Mouse (Mus musculus) lung, postnatal 0 days (tissue): ENCODE data around the gene Jade1. TPM values are rescaled to one million over a fixed set of nuclear protein-coding genes. Genes with fewer than 3 reads are reported as not detected.

ENCODE experiments used
- ATAC-seq: fragments of 200-750 bp; cut with Nextera tagmentation; 2 replicates; pipeline ENCODE4 v1.8.0; 2017; ENCODE audit warnings: moderate library complexity
- DNase-seq: peaks from one replicate; pipeline ENCODE4 v3.0.0-alpha.2; 2016; ENCODE audit warnings: low spot score
- H3K27ac ChIP-seq: fragments of 300-500 bp; sonication (generic); 2 replicates; pipeline ENCODE4 v1.5.1; 2014; ENCODE audit warnings: antibody characterized with exemption, mild to moderate bottlenecking, low read length, mixed read lengths
- H3K27me3 ChIP-seq: fragments of 300-500 bp; sonication (generic); replicated peaks from 2 replicates; pipeline ENCODE4 v1.6.1; 2014; ENCODE audit warnings: low read length, mixed read lengths; ENCODE audit not compliant: insufficient read depth
- H3K36me3 ChIP-seq: fragments of 300-500 bp; sonication (generic); 2 replicates; pipeline ENCODE4 v1.6.1; 2014; ENCODE audit warnings: low read length, mixed read lengths; ENCODE audit not compliant: insufficient read depth
- H3K4me1 ChIP-seq: fragments of 300-500 bp; sonication (generic); 2 replicates; pipeline ENCODE4 v1.6.1; 2014; ENCODE audit warnings: antibody characterized with exemption, low read depth, low read length, mixed read lengths; ENCODE audit not compliant: insufficient read depth
- H3K4me2 ChIP-seq: fragments of 300-500 bp; sonication (generic); replicated peaks from 2 replicates; pipeline ENCODE4 v1.6.1; 2014; ENCODE audit warnings: low read depth, mild to moderate bottlenecking, low read length, moderate library complexity, mixed read lengths
- H3K4me3 ChIP-seq: fragments of 300-500 bp; sonication (generic); 2 replicates; pipeline ENCODE4 v1.5.1; 2014; ENCODE audit warnings: low read depth, low read length
- H3K9ac ChIP-seq: fragments of 300-500 bp; sonication (generic); replicated peaks from 2 replicates; pipeline ENCODE4 v1.6.1; 2014; ENCODE audit warnings: low read depth, mild to moderate bottlenecking
- H3K9me3 ChIP-seq: fragments of 300-500 bp; sonication (generic); 2 replicates; pipeline ENCODE4 v1.6.1; 2016; ENCODE audit warnings: low read length, mixed read lengths
- CTCF ChIP-seq: IDR thresholded peaks from 2 replicates; pipeline ENCODE4 v1.5.1; 2016; ENCODE audit warnings: antibody characterized with exemption, mild to moderate bottlenecking
- EP300 ChIP-seq: IDR thresholded peaks from 2 replicates; pipeline ENCODE4 v1.6.1; 2016; ENCODE audit warnings: antibody characterized with exemption, mild to moderate bottlenecking, control low read depth
- WGBS: fragments of 180-500 bp; shearing (Covaris S2); extraction: QIAGEN DNeasy Blood & Tissue Kit; methylation state at CpG from one replicate; pipeline ENCODE4 v1.1.7; 2014; 5-methylcytosine and 5-hydroxymethylcytosine counted together
- polyA plus RNA-seq: library from polyadenylated mRNA; unstranded; fragments of >200 nt; fragmentation: Nextera tagmentation; extraction: Ambion mirVana; gene quantifications from 2 replicates; pipeline ENCODE4 v1.2.1, GENCODE M21; 2015

Gene Jade1
- polyA plus RNA-seq, 1 experiment from 2014 or later: 6.0 TPM

DNA sequence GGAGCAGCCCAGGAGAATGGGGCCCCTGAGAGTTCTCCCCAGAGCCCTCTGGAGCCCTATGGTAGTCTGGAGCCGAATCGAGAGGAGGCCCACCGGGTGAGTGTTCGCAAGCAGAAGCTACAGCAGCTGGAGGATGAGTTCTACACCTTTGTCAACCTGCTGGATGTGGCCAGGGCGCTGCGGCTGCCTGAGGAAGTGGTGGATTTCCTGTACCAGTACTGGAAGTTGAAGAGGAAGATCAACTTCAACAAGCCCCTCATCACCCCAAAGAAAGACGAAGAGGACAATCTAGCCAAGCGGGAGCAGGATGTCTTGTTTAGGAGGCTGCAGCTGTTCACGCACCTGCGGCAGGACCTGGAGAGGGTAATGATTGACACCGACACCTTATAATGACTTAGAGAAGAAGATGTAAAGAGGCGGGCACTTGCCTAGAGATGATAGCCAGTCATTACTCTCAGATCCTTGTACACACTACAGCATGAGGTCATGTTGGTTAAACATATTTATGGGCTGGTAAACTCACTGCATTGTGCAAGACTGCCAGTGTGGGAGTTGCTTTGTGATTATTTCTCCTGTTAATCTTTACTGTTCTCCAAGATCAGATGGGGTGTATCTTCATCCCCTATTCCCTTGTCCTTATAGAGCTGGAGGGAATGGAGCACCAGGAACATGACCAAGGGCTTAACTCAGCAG, 49.2 kb downstream of the Jade1 start:
- 82% methylated on average over 12 of the region's 12 CpGs for WGBS
- TF ChIP-seq CTCF (no peak), EP300 (no peak)
- Histone ChIP-seq H3K27ac (no peak overlapping the region), H3K4me2 (no peak overlapping the region), H3K4me1 (no peaks in the 10 kb centered on the region), H3K9ac (no peak overlapping the region), H3K4me3 (no peak overlapping the region), H3K27me3 (no peaks in the 10 kb centered on the region), H3K9me3 (no peaks in the 10 kb centered on the region), H3K36me3 (peaks cover 5% of the 10 kb centered on the region; the same call in 1 of the 2 replicates)
- no peak for DNase-seq
- no peak for ATAC-seq

DNA sequence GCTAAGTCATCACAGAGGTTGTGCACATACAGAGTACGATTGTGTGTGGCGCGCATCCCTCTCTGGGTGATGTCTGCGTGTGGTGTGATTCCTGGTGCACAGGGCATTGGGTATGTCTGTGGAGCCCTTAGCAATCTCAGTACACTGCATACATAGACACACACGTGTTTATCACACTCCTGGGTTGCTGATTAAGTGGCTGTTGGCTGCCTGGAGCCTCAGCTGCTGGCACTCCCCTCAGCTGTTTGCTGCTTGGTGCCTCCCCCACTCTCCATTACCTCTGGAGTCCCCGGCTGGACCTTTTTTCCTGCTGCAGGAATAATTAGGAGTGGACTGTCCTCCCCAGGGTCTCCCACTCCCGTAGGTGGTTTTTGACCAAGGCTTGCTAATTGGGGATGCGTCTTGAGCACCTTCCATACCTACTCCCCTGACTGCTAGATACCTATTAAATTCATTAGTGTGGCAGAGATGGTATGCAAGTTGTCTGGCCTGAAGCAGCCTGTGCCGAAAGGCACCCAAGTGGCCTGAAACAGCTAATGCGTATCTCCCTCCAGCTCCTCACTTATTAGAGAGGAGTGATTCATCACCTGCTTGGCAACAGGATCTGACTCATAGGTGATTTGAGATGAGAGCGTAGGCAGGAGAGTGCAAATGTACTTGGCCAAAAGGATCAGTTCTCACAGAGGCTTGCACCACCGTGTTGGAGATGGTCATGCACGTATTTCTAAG, 50.2 kb downstream of the Jade1 start:
- no peak overlapping the region for H3K9ac ChIP-seq
- WGBS: 84% methylated on average over 13 of the region's 13 CpGs
- no peak overlapping the region for H3K27ac ChIP-seq
- H3K27me3 ChIP-seq: no peaks in the 10 kb centered on the region
- ATAC-seq (no peak), DNase-seq (no peak)
- H3K4me2 ChIP-seq: no peak overlapping the region
- TF ChIP-seq CTCF (no peak), EP300 (no peak)
- no peak overlapping the region for H3K4me3 ChIP-seq
- no peaks in the 10 kb centered on the region for H3K9me3 ChIP-seq
- H3K4me1 ChIP-seq: no peaks in the 10 kb centered on the region
- peaks cover 5% of the 10 kb centered on the region; the same call in 1 of the 2 replicates for H3K36me3 ChIP-seq

- Histone ChIP-seq H3K4me1 (no peaks in the 10 kb centered on the region), H3K4me3 (no peak overlapping the region), H3K36me3 (peaks cover 7% of the 10 kb centered on the region; the same call in 1 of the 2 replicates), H3K27ac (no peak overlapping the region), H3K9ac (no peak overlapping the region), H3K4me2 (no peak overlapping the region), H3K9me3 (no peaks in the 10 kb centered on the region), H3K27me3 (no peaks in the 10 kb centered on the region)
- TF ChIP-seq EP300 (no peak), CTCF (peak; percentile 54)
- DNase-seq (no peak), ATAC-seq (no peak)
- 78% methylated on average over 4 of the region's 4 CpGs for WGBS
These were observed 50.8 kb downstream of the Jade1 start for GRCm38 (mm10) chr3:41606330-41606664.

GRCm38 (mm10) chr3:41607050-41607449, 51.5 kb downstream of the Jade1 start:
- no peak overlapping the region for H3K27ac ChIP-seq
- no peak overlapping the region for H3K4me3 ChIP-seq
- H3K9me3 ChIP-seq: no peaks in the 10 kb centered on the region
- H3K9ac ChIP-seq: no peak overlapping the region
- no peak for ATAC-seq
- H3K27me3 ChIP-seq: no peaks in the 10 kb centered on the region
- H3K4me2 ChIP-seq: no peak overlapping the region
- WGBS: 79% methylated on average over 9 of the region's 9 CpGs
- H3K36me3 ChIP-seq: peaks cover 11% of the 10 kb centered on the region; the same call in 1 of the 2 replicates
- TF ChIP-seq EP300 (no peak), CTCF (no peak)
- DNase-seq: no peak
- H3K4me1 ChIP-seq: no peaks in the 10 kb centered on the region

- Histone ChIP-seq H3K27me3 (no peaks in the 10 kb centered on the region), H3K27ac (no peak overlapping the region), H3K9me3 (no peaks in the 10 kb centered on the region), H3K4me1 (no peaks in the 10 kb centered on the region), H3K4me3 (no peak overlapping the region), H3K9ac (no peak overlapping the region), H3K36me3 (peaks cover 11% of the 10 kb centered on the region; the same call in 1 of the 2 replicates), H3K4me2 (no peak overlapping the region)
- TF ChIP-seq EP300 (no peak), CTCF (no peak)
- WGBS: 81% methylated on average over 8 of the region's 8 CpGs
- DNase-seq (no peak), ATAC-seq (no peak)
These were observed 51.9 kb downstream of the Jade1 start for GRCm38 (mm10) chr3:41607467-41607866.

- Histone ChIP-seq H3K36me3 (peaks cover 11% of the 10 kb centered on the region; the same call in 1 of the 2 replicates), H3K4me2 (no peak overlapping the region), H3K27ac (no peak overlapping the region), H3K4me1 (no peaks in the 10 kb centered on the region), H3K9me3 (no peaks in the 10 kb centered on the region), H3K9ac (no peak overlapping the region), H3K4me3 (no peak overlapping the region), H3K27me3 (no peaks in the 10 kb centered on the region)
- TF ChIP-seq CTCF: no peak
- no peak for TF ChIP-seq EP300
- no peak for DNase-seq
- no peak for ATAC-seq
- WGBS: 94% methylated on average over 5 of the region's 5 CpGs
These were observed 53.5 kb downstream of the Jade1 start for GRCm38 (mm10) chr3:41609071-41609470.
